Mouse (Mus musculus) c-Kit-negative CD71-positive TER-119-positive erythroid progenitor cells, embryonic 14.5 days (primary cell): ENCODE measurements around the gene Plcb4.
"Not testable (repeated sequence)": the region's sequence is repeated elsewhere in the genome, so short reads cannot be mapped to it uniquely, and the experiment has no call there.

Experiments used
- DNase-seq: peaks from one replicate; pipeline ENCODE4 v3.0.0-alpha.2; 2013; ENCODE audit warnings: low read depth, low spot score

Plcb4 gene

GRCm38 (mm10) chr2:135890083-135890482, 231.3 kb downstream of the Plcb4 start:
- DNase-seq, result no peak

GRCm38 (mm10) chr2:135891097-135891496, 232.3 kb downstream of the Plcb4 start:
- no peak for DNase-seq

GRCm38 (mm10) chr2:135891686-135892085, 232.9 kb downstream of the Plcb4 start:
- no peak for DNase-seq

- DNase-seq, result no peak
Observed at GRCm38 (mm10) chr2:135894582-135894981, 235.8 kb downstream of the Plcb4 start.

- no peak for DNase-seq
Observed at GRCm38 (mm10) chr2:135898025-135898424, 239.2 kb downstream of the Plcb4 start.

- not testable (repeated sequence) for DNase-seq
Observed at GRCm38 (mm10) chr2:135899931-135900330, 241.1 kb downstream of the Plcb4 start.

GRCm38 (mm10) chr2:135901015-135901414, 242.2 kb downstream of the Plcb4 start:
- DNase-seq, result no peak

GRCm38 (mm10) chr2:135904262-135904661, 245.5 kb downstream of the Plcb4 start:
- DNase-seq, result no peak

GRCm38 (mm10) chr2:135904791-135905190, 246.0 kb downstream of the Plcb4 start:
- no peak for DNase-seq

DNA sequence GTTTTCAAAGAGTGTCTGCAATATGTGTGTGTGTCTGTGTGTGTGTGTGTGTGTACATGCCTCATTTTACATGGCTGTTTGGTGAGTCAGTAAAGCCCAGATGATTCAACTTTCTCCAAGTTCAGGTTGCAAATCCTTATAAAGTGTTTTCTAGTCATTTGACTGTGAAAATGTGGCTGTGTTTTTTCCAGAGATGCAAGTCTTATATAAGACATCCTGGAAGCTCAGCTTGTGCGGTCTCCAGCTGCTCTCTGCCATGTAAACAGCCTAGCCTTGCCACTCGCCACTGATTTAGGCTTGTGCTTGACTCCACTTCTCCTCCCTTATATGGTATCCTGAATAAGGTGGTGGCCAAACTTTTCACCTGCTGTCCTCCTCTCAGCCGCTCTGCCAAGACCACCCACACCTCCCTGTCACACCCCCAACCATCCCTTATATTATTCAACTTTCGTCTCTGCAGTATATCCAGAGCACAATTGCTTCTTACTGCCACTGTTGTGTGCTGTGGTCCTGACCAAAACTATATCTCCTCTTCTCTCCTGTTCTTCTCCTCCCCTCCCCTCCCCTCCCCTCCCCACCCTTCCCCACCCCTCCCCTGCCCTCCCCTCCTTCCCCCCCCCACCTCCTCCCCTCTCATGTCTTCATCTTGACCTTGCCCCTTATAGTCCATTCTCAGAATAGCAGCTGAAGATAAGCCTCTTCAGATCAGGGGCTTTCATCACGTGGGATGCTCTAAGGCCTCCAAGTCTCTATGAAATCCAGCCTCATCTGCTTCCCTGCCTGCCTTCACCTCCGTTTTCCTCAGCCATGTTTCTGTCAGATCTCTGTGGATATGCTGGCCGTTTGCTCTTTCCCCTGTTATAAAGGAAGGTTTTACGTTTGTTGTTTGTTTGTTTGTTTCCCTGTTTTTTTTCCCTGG, 255.8 kb downstream of the Plcb4 start:
- DNase-seq, result no peak

GRCm38 (mm10) chr2:135915928-135916327, 257.1 kb downstream of the Plcb4 start:
- DNase-seq, result no peak

- DNase-seq, result no peak
Observed at GRCm38 (mm10) chr2:135917000-135917399, 258.2 kb downstream of the Plcb4 start.

- DNase-seq, result no peak
Observed at GRCm38 (mm10) chr2:135918116-135918515, 259.3 kb downstream of the Plcb4 start.

DNA sequence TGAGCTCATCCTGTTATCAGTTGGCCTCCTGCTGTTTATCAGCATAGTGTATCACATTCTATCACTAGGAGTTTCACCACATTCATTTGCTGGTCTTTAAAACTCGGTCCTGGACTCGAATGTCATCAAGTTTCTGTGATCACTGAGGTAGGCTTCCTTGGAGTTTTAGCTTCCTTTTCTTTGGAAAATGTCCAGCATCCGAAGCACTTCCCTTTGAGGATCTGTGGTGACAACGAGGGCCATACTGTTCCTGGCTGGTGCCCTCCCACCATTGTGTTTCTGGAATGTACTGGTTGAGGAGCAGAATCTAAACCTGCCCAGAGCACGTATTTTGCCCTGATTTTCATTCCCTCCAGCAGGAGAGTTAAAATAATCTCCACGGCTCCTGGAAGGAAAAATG, 260.8 kb downstream of the Plcb4 start:
- DNase-seq, result no peak

DNA sequence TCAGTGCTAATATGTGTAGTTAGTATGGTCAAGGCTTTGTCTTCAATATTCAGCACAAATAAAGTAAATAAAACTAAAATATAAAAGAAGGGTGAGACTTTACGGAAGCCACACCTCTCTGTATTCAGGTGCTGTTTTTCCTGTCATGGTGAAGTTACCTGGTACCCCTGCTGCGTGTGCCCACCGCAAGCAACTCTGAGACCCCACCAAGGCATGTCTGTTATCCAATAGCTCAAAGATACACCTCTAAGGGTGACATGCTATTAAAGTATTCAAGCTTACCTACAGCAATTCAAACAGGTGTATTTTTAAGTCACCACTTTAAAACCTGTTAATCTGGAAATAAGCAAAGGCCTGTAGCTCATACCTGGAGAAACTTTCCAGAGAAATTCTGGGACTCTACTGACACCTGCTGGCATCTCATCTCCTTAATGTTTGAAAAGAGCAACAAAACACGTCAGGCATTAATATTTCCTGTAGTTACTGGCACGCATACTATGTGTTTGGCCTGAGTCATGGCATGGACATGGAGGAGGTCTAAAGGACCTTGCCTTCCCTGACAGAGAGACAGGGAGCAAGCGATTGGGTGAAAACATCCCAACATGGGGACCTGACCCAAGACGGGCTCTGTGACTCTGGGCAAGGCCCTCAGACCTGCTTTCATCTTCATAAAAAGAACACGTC, 268.0 kb downstream of the Plcb4 start:
- DNase-seq, result no peak

GRCm38 (mm10) chr2:135929021-135929720, 270.4 kb downstream of the Plcb4 start:
- no peak for DNase-seq

DNA sequence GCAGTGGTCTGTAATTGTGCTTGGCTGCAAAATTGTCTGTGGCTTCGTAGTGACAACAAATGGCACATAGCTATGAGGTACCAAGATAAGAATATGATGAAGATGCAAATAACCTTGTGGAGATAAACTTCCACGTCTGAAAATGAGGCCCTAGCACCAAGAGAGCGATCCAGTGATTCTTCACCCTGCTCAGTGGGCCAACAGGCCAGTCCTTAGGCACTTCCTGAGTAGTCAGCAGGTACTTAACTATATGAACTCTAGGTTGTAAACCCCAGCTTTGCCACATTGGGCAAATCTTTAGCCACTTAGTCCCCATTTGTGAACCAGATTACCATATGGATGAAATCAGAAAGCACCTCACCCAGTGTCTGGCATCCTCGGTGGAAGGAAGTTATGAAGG, 271.9 kb downstream of the Plcb4 start:
- no peak for DNase-seq

- no peak for DNase-seq
Observed at GRCm38 (mm10) chr2:135932569-135932968, 273.8 kb downstream of the Plcb4 start.

GRCm38 (mm10) chr2:135936376-135936775, 277.6 kb downstream of the Plcb4 start:
- DNase-seq, result no peak

DNA sequence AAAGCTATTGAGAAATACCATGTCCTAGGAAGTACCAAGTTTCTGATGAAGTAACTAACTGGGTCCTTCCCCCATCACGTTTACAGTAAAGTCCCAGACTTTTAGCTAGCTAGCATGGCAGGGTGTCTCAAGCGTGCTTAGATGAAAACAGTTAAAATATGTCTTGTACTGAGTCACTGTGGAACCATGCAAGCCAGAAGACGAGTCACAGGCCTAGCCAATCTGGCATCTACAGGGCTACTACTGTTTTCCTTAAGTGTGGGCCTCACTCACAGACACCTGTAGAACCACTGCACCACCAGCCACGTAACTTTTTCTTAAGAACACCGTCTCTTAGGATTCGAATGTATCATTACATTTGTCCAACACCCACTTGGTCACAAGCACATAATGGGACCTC, 278.8 kb downstream of the Plcb4 start:
- DNase-seq, result no peak

DNA sequence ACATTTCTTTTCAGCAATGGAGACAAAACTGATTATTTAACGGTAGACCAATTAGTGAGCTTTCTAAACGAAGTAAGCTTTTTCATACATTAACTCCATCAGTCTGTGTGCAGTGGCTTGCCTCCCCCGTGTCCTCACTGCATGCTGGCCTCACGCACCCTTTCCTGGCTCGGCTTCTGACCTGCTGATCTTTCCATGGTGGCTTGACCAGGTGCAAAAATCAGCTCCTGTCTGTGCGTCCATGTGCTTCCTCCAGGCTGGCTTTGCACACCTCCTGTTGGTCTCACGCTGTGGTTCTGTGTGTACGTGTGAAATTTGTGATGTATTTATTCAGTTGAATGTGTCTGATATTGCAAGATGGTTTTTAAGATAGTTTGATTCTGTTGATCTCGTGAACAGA, 281.1 kb downstream of the Plcb4 start:
- no peak for DNase-seq

GRCm38 (mm10) chr2:135947839-135948238, 289.0 kb downstream of the Plcb4 start:
- no peak for DNase-seq
